Mouse (Mus musculus) intestine, embryonic 14.5 days (tissue): ENCODE measurements at regions not wholly inside any gene's neighbourhood (a gene's known extent, or its start where the extent isn't known, plus 50 kb on each side); places are given as distances from the start of the nearest gene placed in this dataset.
"Not testable (repeated sequence)": the region's sequence is repeated elsewhere in the genome, so short reads cannot be mapped to it uniquely, and the experiment has no call there.

Experiments
- ATAC-seq: fragments of 200-750 bp; cut with Nextera tagmentation; replicated peaks from 2 replicates; pipeline ENCODE4 v1.8.0; 2017; ENCODE audit warnings: low read depth, moderate number of reproducible peaks, moderate TSS enrichment, moderate library complexity; ENCODE audit not compliant: low FRiP score, low TSS enrichment
- DNase-seq: peaks from one replicate; pipeline ENCODE4 v3.0.0-alpha.2; 2018; ENCODE audit warnings: low spot score
- H3K27ac ChIP-seq: fragments of 300-500 bp; sonication (generic); 2 replicates; pipeline ENCODE4 v1.5.1; 2014; ENCODE audit warnings: low read depth, mild to moderate bottlenecking, control low read depth
- H3K27me3 ChIP-seq: fragments of 300-500 bp; sonication (generic); replicated peaks from 2 replicates; pipeline ENCODE4 v1.6.1; 2014; ENCODE audit warnings: low read length, control low read depth; ENCODE audit not compliant: control insufficient read depth, insufficient read depth
- H3K36me3 ChIP-seq: fragments of 300-500 bp; sonication (generic); 2 replicates; pipeline ENCODE4 v1.6.1; 2014; ENCODE audit warnings: low read length, control low read depth; ENCODE audit not compliant: control insufficient read depth, insufficient read depth
- H3K4me1 ChIP-seq: fragments of 300-500 bp; sonication (generic); replicated peaks from 2 replicates; pipeline ENCODE4 v1.6.1; 2014; ENCODE audit warnings: low read length, control low read depth, mixed read lengths; ENCODE audit not compliant: control insufficient read depth, insufficient read depth
- H3K4me2 ChIP-seq: fragments of 300-500 bp; sonication (generic); 2 replicates; pipeline ENCODE4 v1.6.1; 2014; ENCODE audit warnings: low read length
- H3K4me3 ChIP-seq: fragments of 300-500 bp; sonication (generic); 2 replicates; pipeline ENCODE4 v1.5.1; 2014; ENCODE audit warnings: low read depth, low read length, control low read depth, mixed read lengths
- H3K9ac ChIP-seq: fragments of 300-500 bp; sonication (generic); 2 replicates; pipeline ENCODE4 v1.6.1; 2014; ENCODE audit warnings: mild to moderate bottlenecking, low read length
- H3K9me3 ChIP-seq: fragments of 300-500 bp; sonication (generic); 2 replicates; pipeline ENCODE4 v1.6.1; 2016; ENCODE audit warnings: low read length, control low read depth; ENCODE audit not compliant: control insufficient read depth
- WGBS: fragments of 180-500 bp; shearing (Covaris S2); extraction: QIAGEN DNeasy Blood & Tissue Kit; methylation state at CpG from one replicate; pipeline ENCODE4 v1.1.7; 2014; 5-methylcytosine and 5-hydroxymethylcytosine counted together

GRCm38 (mm10) chr1:150218802-150219201, 100.4 kb upstream of the Pdc start:
- no peak overlapping the region for H3K27ac ChIP-seq
- no peak overlapping the region for H3K9ac ChIP-seq
- H3K4me1 ChIP-seq: no peaks in the 10 kb centered on the region
- DNase-seq (no peak), ATAC-seq (no peak)
- H3K36me3 ChIP-seq: no peaks in the 10 kb centered on the region
- H3K4me2 ChIP-seq: no peak overlapping the region
- H3K27me3 ChIP-seq: no peaks in the 10 kb centered on the region
- no peak overlapping the region for H3K4me3 ChIP-seq
- no peaks in the 10 kb centered on the region for H3K9me3 ChIP-seq
- 77% methylated on average over 2 of the region's 2 CpGs for WGBS

DNA sequence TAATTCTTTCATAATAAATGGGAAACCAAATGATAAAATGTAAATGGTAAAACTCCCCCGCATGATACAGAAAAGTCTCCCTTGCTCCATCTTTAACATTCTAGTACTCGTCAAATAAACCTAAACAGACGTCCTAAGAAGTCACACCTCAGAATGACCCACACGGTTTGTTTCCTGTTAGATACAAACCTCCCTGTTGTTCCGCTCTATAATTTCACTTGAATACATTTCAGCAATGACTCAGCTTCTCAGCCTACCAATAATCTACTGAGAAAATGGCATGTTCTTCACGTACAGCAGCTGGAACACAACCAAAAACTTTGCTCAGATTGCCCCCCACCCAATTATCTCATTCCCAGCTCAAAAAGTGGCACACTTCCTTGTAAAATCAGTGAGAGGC, 93.7 kb upstream of the Pdc start:
- DNase-seq: no peak
- WGBS: 74% methylated on average over 6 of the region's 6 CpGs
- ATAC-seq: no peak
- Histone ChIP-seq H3K9ac (no peak overlapping the region), H3K4me1 (no peaks in the 10 kb centered on the region), H3K36me3 (no peaks in the 10 kb centered on the region), H3K4me2 (no peak overlapping the region), H3K27me3 (no peaks in the 10 kb centered on the region), H3K4me3 (no peak overlapping the region), H3K27ac (no peak overlapping the region), H3K9me3 (no peaks in the 10 kb centered on the region)

DNA sequence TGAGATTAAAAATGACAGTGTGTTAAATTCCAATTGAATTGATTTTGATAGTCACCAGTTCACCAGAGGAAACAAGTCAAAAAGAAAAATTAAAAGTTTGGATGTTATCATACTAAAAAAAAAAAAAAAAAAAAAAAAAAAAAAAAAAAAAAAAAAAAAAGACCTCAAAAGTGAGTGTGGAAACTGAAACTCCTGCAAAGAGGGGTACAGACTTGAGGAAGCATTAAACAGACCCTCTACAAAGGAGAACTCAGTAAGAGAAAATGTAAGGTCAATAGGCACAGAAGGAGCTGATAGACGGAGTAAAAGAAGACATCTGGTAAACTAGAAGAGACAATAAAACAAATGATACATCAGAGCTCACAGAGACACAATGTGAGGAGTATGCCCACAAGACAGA, 79.7 kb upstream of the Pdc start:
- H3K36me3 ChIP-seq, H3K4me1 ChIP-seq, ATAC-seq, H3K27me3 ChIP-seq, DNase-seq, H3K27ac ChIP-seq, H3K9ac ChIP-seq, H3K9me3 ChIP-seq, H3K4me2 ChIP-seq, H3K4me3 ChIP-seq: not testable (repeated sequence)
- WGBS: 91% methylated on average over 1 of the region's 1 CpGs

DNA sequence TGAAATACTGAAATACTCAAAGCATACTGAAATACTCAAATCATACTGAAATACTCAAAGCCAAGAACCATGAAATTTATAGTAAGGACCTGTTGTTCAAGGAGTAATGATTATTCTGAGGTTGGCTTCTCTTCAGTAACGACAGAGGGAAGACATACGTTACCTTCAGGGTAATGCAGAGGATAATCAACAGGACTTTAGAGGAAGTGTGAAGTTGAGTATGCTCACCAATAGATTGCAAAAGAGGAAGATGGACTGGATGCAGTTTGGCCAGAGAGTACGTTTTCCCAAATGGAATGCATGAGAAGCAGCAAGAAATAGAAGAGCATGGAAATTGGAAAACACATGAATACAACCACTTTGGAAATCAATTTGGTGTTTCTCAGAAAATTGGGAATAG, 79.1 kb upstream of the Pdc start:
- no peaks in the 10 kb centered on the region for H3K4me1 ChIP-seq
- no peak overlapping the region for H3K4me2 ChIP-seq
- DNase-seq (no peak), ATAC-seq (no peak)
- H3K9me3 ChIP-seq: no peaks in the 10 kb centered on the region
- H3K27ac ChIP-seq: no peak overlapping the region
- no peaks in the 10 kb centered on the region for H3K36me3 ChIP-seq
- 88% methylated on average over 3 of the region's 3 CpGs for WGBS
- H3K27me3 ChIP-seq: no peaks in the 10 kb centered on the region
- no peak overlapping the region for H3K4me3 ChIP-seq
- H3K9ac ChIP-seq: no peak overlapping the region

DNA sequence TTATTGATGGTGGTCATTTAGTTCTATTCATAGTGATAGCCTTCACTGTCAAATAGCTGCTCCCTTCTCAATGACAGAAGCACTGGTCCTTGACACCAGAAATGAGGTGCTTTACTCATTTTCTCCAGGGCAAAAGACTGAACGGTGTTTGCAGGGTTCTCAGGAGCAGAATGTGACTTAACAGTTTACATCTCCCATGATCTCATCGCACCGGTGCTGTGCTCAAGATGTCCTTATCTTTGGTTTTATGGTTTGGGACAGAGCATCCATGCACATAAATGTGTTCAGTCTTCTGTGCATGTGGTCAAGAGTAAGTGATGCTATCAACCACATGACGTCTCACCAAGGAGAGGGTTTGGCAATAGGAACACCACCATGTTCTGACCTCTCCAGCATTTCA, 78.1 kb upstream of the Pdc start:
- DNase-seq: no peak
- WGBS: 88% methylated on average over 4 of the region's 4 CpGs
- no peak overlapping the region for H3K4me2 ChIP-seq
- no peak for ATAC-seq
- H3K4me3 ChIP-seq: no peak overlapping the region
- no peak overlapping the region for H3K27ac ChIP-seq
- no peaks in the 10 kb centered on the region for H3K4me1 ChIP-seq
- H3K27me3 ChIP-seq: no peaks in the 10 kb centered on the region
- H3K9ac ChIP-seq: no peak overlapping the region
- H3K36me3 ChIP-seq: no peaks in the 10 kb centered on the region
- H3K9me3 ChIP-seq: no peaks in the 10 kb centered on the region

- no peak overlapping the region for H3K9ac ChIP-seq
- no peaks in the 10 kb centered on the region for H3K9me3 ChIP-seq
- no peaks in the 10 kb centered on the region for H3K36me3 ChIP-seq
- no peak overlapping the region for H3K4me2 ChIP-seq
- no peak for DNase-seq
- H3K27me3 ChIP-seq: no peaks in the 10 kb centered on the region
- no peak overlapping the region for H3K27ac ChIP-seq
- ATAC-seq: no peak
- no peaks in the 10 kb centered on the region for H3K4me1 ChIP-seq
- H3K4me3 ChIP-seq: no peak overlapping the region
Measured at GRCm38 (mm10) chr1:150242108-150242507, 77.1 kb upstream of the Pdc start.

- Histone ChIP-seq H3K27me3 (no peaks in the 10 kb centered on the region), H3K9me3 (no peaks in the 10 kb centered on the region), H3K9ac (no peak overlapping the region), H3K36me3 (no peaks in the 10 kb centered on the region), H3K4me3 (no peak overlapping the region), H3K27ac (no peak overlapping the region), H3K4me2 (no peak overlapping the region), H3K4me1 (no peaks in the 10 kb centered on the region)
- DNase-seq (no peak), ATAC-seq (no peak)
- 28% methylated on average over 3 of the region's 3 CpGs for WGBS
Measured at GRCm38 (mm10) chr1:150244916-150245315, 74.3 kb upstream of the Pdc start.

DNA sequence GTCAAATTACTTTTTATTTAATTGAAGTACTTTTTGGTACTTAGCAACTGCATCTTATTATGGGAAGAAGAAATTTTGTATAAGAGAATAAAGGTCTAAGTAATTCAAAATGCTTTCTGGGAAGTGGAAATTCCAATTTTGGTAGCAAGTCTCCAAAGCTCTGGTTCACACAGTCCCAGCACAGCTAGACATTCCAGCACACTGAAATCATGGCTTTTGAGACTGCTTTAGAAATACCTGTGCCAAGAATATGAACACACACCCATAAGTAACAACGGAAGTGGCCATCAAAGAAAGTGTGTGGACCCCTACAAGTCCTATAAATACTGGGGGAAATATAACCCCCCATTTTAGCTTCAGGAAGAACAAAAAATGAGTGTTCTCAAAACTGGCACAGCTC, 67.8 kb upstream of the Pdc start:
- no peak for ATAC-seq
- Histone ChIP-seq H3K4me2 (no peak overlapping the region), H3K27me3 (no peaks in the 10 kb centered on the region), H3K27ac (no peak overlapping the region), H3K4me3 (no peak overlapping the region), H3K4me1 (no peaks in the 10 kb centered on the region), H3K9me3 (no peaks in the 10 kb centered on the region), H3K36me3 (no peaks in the 10 kb centered on the region), H3K9ac (no peak overlapping the region)
- DNase-seq: no peak
- 69% methylated on average over 1 of the region's 1 CpGs for WGBS

- Histone ChIP-seq H3K9me3 (no peaks in the 10 kb centered on the region), H3K4me3 (no peak overlapping the region), H3K9ac (no peak overlapping the region), H3K4me1 (no peaks in the 10 kb centered on the region), H3K27me3 (no peaks in the 10 kb centered on the region), H3K36me3 (no peaks in the 10 kb centered on the region), H3K4me2 (no peak overlapping the region), H3K27ac (no peak overlapping the region)
- no peak for DNase-seq
- no peak for ATAC-seq
- WGBS: 94% methylated on average over 3 of the region's 3 CpGs
Measured at GRCm38 (mm10) chr1:150251876-150252275, 67.3 kb upstream of the Pdc start.
